Mouse (Mus musculus) olfactory bulb, adult 2 months (tissue): ENCODE measurements around the gene Tmem25.

ENCODE experiments used
- CTCF ChIP-seq: fragments of 200-500 bp; IDR thresholded peaks from 2 replicates; pipeline ENCODE4 v1.5.1; 2012; ENCODE audit warnings: low read depth, mild to moderate bottlenecking, low read length, moderate library complexity; ENCODE audit not compliant: insufficient read depth
- POLR2A ChIP-seq: fragments of 200-500 bp; IDR thresholded peaks from 2 replicates; pipeline ENCODE4 v1.6.1; 2012; ENCODE audit warnings: mild to moderate bottlenecking, low read depth, low read length, moderate library complexity; ENCODE audit not compliant: insufficient read depth

- TF ChIP-seq CTCF (no peak), POLR2A (no peak)
These were observed 2.6 kb upstream of the Tmem25 start for GRCm38 (mm10) chr9:44801669-44802068.
